Mouse (Mus musculus): ENCODE data around the gene Dlgap5.

Dlgap5 gene

DNA sequence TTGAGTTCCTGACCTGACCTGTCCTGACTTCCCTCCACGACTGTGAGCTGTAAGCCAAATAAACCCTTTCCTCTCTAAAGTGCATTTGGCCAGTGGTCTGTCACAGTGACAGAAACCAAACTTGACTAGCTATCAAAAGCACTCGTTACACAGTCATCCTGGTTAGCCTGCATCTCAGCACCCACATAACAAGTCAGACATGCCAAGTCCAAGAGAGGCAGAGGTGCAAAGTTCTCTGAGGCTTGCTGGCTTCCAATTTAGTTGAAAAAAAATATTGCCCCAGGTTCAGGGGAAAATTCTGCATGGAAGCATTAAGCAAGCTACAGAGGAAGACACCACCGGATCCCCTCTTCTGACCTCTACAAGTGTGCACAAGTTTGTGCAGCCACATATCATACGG is 65.0 kb downstream of the Dlgap5 start:
- no peak for DNase-seq (ENCODE audit: extremely low spot score, low spot score)

DNA sequence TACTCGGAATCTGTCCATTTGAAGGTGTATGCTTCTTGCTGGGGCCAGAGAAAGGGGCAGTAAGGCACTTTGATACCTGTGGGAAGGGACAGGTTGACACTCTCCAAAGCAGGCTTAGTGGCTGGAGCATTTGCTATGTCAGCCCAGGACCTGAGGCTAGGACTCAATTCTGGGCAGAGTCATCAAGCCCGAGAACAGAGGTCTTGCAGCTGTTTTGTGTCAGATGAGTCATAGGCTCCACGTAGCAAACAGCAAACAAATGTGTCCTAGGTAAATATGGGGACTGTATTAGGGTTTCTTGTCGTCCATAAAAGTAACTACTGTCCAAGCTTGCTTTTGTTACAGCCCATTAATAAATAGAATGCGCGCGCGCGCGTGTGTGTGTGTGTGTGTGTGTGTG is 65.9 kb downstream of the Dlgap5 start:
- no peak for DNase-seq (ENCODE audit: extremely low spot score, low spot score)

DNA sequence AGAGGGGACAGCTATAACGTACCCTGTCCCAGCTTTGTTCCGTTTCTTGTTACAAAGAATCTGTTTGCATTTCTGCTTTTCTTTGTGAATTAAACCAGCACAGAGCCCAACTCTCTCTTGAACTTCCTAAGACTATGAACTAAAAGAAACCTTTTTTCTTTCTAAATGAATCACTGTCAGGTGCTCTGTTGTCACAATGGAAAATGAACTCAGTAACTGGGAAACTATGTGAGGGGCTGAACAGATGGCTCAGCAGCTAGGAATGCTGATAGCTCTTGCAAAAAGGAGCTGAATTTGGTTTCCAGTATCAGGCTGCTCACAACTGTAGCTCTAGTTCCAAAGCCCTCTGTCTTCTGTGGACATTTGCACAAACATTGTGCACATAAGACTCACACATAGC is 67.2 kb downstream of the Dlgap5 start:
- DNase-seq (ENCODE audit: extremely low spot score, low spot score) = no peak

DNA sequence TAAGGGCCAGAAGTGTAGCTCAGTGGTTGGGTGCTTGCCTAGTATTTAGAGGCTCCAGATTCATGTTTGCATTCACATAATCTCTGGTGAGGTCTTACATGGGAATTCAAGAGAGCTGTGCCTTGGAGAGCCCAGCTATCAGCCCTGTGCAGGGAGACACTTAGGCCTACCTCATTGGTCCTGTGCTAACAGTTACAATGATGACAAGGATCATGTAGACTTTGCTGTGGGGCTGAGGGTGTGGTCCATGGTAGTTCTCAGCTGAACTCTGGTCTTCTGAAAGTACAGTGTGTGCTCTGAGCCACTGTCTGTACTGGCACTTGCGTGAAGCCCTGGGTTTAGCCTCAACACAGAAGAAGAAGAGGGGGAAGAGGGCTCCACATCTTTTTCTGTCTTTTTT is 71.5 kb downstream of the Dlgap5 start:
- no peak for DNase-seq (ENCODE audit: extremely low spot score, low spot score)

DNA sequence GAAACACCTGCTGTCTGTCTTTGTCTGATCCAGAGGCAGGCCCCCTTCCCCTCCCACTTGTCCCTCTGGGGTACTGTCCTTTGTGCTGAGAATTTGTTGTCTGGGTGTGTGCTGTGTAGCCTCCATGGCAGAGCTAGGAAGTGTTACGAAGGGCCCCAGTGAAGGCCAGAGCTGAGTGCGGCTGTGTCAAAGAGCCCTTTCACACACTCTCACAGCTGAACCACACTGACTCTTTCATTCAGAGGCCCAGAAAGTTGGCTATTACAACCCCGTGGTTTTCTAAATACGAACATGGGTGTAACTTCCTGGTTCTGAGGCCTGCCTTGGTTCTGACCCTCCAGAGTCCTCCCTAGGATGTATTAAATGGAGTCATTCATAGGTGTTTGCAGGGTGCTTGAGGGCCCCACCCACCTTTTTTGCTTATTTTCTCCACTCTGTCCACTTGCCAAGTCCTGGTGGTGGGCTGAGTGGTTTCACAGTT is 76.4 kb downstream of the Dlgap5 start:
- no peak for DNase-seq (ENCODE audit: extremely low spot score, low spot score)

DNA sequence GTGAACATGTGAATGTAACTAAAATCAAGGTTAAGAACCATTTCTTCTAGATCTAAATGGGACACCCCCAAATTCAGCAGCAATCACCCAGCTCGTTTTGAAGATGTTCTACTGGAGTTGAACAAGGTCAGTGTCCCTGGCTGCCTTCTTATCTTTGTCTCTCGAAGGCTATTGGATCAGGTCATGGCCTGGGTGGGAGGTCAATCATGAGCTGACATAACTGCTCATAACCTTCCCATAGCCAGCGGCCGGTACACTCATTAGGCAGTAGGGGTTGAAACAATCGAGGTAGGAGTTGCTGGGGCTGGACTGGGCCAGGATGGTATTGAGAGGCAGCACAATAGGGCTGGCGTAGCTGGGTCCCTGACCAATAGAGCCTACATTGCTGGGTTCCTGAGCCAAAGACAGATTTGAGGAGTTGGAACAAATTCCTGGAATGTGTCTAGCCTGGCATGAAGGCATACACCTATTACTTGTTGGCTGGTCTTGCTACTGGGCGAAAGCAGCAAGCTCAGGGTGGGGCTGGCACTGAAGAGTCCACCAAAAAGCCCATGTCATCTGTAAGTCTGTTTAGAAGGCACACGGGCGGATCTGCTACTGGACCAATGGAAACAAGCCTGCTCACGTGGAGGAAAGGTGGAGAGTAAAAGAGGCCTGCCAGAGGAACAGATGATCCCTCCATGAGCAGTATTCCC is 77.8 kb downstream of the Dlgap5 start:
- no peak for DNase-seq (ENCODE audit: extremely low spot score, low spot score)

Measured in neural tube, embryonic 10.5 days (tissue).